25 mouse cellular contexts compared by ENCODE assay signal in the genomic region with DNA sequence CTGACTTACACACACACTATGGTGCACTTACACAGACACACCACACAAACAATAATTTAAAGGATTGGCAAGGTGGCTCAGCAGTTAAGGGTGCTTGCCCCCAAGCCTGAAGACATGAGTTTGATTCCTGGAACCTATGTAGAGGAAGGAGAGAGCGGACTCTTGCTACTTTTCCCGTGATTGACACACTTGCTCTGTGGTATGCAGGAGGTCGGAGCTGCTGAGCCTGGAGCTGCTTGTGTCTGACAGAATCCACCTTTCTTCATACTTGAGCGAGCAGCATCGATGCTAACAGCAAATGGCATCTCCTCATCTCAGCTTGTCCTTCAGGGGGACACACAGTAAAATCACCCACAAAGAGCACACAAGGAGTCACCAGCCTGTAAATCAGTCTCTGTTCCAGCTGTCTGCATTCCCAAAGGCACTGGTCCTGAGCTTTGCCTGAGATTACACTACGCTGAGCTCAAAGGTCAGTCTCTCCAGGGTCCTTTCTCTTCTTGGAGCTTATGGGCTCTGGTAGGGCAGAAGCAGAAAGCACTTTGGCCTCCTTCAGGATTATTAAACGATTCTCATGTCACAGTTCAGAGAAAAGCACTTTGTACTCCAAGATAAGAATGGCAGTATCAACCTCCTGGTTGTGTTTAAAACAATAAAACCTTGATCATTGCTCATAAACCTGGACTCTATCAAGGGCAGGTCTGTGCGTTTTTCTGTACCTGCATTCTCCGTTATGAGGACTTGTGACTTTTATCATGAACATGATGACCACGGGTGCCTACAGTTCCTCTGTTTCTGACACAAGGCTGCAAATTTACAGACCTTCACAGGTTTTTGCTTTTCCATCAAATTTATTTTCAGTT. TPM values are rescaled to one million over a fixed set of nuclear protein-coding genes. Genes with fewer than 3 reads are reported as not detected.
DNase-seq lines count a peak whose midpoint lies in the region; ATAC-seq and TF ChIP-seq lines count a peak whose summit lies in the region.
"Had no signal": no experiment of that assay in that cellular context is flagged by ENCODE, and none has a peak within 500 bp of the region (broad histone marks: within the 10 kb centered on the region; RNA-seq: fewer than 3 reads in every experiment).

No protein-coding gene starts in this region.

- H3K9me3 ChIP-seq in kidney, postnatal 0 days (replicated peaks; ENCODE audit: low read length) = no peaks in the 10 kb centered on the region
- H3K9me3 ChIP-seq: embryonic facial prominence, embryonic 13.5 days; heart, embryonic 12.5 days; hindbrain, embryonic 12.5 days; limb, embryonic 13.5 days; liver, embryonic 13.5 days; lung, embryonic 15.5 days; midbrain, embryonic 10.5 days had no signal

- 39% methylated on average over 10 of the region's 10 CpGs for WGBS in kidney, postnatal 0 days

- H3K4me1 ChIP-seq in kidney, postnatal 0 days (replicated peaks; ENCODE audit: insufficient read depth, low read length) = 0 out of 2 replicates have a peak, but pooled peaks cover 3% of the 10 kb centered on the region
- H3K4me1 ChIP-seq: embryonic facial prominence, embryonic 13.5 days; heart, embryonic 12.5 days; hindbrain, embryonic 12.5 days; limb, embryonic 13.5 days; liver, embryonic 13.5 days; lung, embryonic 15.5 days; midbrain, embryonic 10.5 days had no signal

- peak; percentile 42 for DNase-seq in kidney, adult 18-20 months
- peak; percentile 53 for DNase-seq in kidney, postnatal 0 days (ENCODE audit: low spot score)
- DNase-seq in retina, postnatal 1 day = peak; percentile 58
- no peak for DNase-seq in layer of hippocampus, postnatal 14 days (ENCODE audit: low spot score in 2 of 2)
- DNase-seq in frontal cortex, adult 2 months (ENCODE audit: extremely low spot score in 1 of 2, low spot score in 1 of 2) = no peak
- DNase-seq in T-cell, adult 2 months (ENCODE audit: low spot score) = no peak
- DNase-seq: adrenal gland, postnatal 14 days; cerebellum, adult 11 months; cerebellum, postnatal 10 days; heart, postnatal 14 days; liver, embryonic 13.5 days; lung, postnatal 4 days; thymus, adult 18-20 months; thymus, postnatal 4 days had no signal

- H3K4me3 ChIP-seq in kidney, postnatal 0 days (replicated peaks; ENCODE audit: low read depth, low read length) = no peak overlapping the region
- H3K4me3 ChIP-seq: embryonic facial prominence, embryonic 13.5 days; heart, embryonic 12.5 days; hindbrain, embryonic 12.5 days; limb, embryonic 13.5 days; liver, embryonic 13.5 days; lung, embryonic 15.5 days; midbrain, embryonic 10.5 days had no signal

- no peaks in the 10 kb centered on the region for H3K36me3 ChIP-seq in kidney, postnatal 0 days (ENCODE audit: insufficient read depth, low read length)
- H3K36me3 ChIP-seq: embryonic facial prominence, embryonic 13.5 days; heart, embryonic 12.5 days; hindbrain, embryonic 12.5 days; limb, embryonic 13.5 days; liver, embryonic 13.5 days; lung, embryonic 15.5 days; midbrain, embryonic 10.5 days had no signal

- H3K9ac ChIP-seq in kidney, postnatal 0 days (ENCODE audit: low read depth, low read length) = no peak overlapping the region
- H3K9ac ChIP-seq: embryonic facial prominence, embryonic 13.5 days; heart, embryonic 12.5 days; hindbrain, embryonic 12.5 days; limb, embryonic 13.5 days; liver, embryonic 13.5 days; lung, embryonic 15.5 days had no signal

- TF ChIP-seq CTCF in kidney, postnatal 0 days (IDR thresholded peaks at IDR 0.05; ENCODE audit: low read depth) = no peak

- no peaks in the 10 kb centered on the region for H3K27me3 ChIP-seq in kidney, postnatal 0 days (ENCODE audit: insufficient read depth, low read length)
- H3K27me3 ChIP-seq: embryonic facial prominence, embryonic 13.5 days; heart, embryonic 12.5 days; hindbrain, embryonic 12.5 days; limb, embryonic 13.5 days; liver, embryonic 13.5 days; lung, embryonic 15.5 days had no signal

- H3K4me2 ChIP-seq in kidney, postnatal 0 days (ENCODE audit: low read length) = no peak overlapping the region
- H3K4me2 ChIP-seq: embryonic facial prominence, embryonic 13.5 days; heart, embryonic 12.5 days; hindbrain, embryonic 12.5 days; limb, embryonic 13.5 days; liver, embryonic 13.5 days; lung, embryonic 15.5 days had no signal

- peak overlapping the region; percentile 38; the same call in 1 of the 2 replicates for H3K27ac ChIP-seq in kidney, postnatal 0 days
- H3K27ac ChIP-seq: embryonic facial prominence, embryonic 13.5 days; hindbrain, embryonic 12.5 days; limb, embryonic 13.5 days; liver, embryonic 13.5 days; lung, embryonic 15.5 days; midbrain, embryonic 10.5 days had no signal

- ATAC-seq in kidney, postnatal 0 days (replicated peaks; ENCODE audit: low FRiP score, low read depth) = peak; percentile 84
- ATAC-seq in inflammation-experienced regulatory T-cells, adult 6 months = no peak
- ATAC-seq: forebrain, embryonic 14.5 days had no signal

RNA-seq across cellular contexts. Expression of a gene that starts 8.0 kb away (rescaled TPM):
- 4.6 and 5.3 TPM in 2 replicates for polyA plus RNA-seq in kidney, postnatal 0 days (2015; fragmentation: Nextera tagmentation; extraction: Ambion mirVana)
- 1 to 10 TPM; 6.9 to 7.3 TPM for total RNA-seq in layer of hippocampus, postnatal 14 days (2021)
- 1 to 10 TPM in 2 of 3 experiments, under 1 TPM in 1; 0.87 to 3.0 (median 2.2) TPM for polyA plus RNA-seq in inflammation-experienced regulatory T-cells, adult 6 months (2017; shearing (Covaris generic))
- 10.3 and 11.1 TPM in 2 replicates for polyA plus RNA-seq in frontal cortex, adult 2 months (2012; rRNA removed)

RNA-seq across cellular contexts. Expression of a gene that starts 19.7 kb away (rescaled TPM):
- polyA plus RNA-seq in kidney, postnatal 0 days (2015; fragmentation: Nextera tagmentation; extraction: Ambion mirVana) = not detected in 2 replicates
- total RNA-seq in layer of hippocampus, postnatal 14 days (2021) = under 1 TPM; 0.18 to 0.21 TPM
- polyA plus RNA-seq in inflammation-experienced regulatory T-cells, adult 6 months (2017; shearing (Covaris generic)) = not detected
- polyA plus RNA-seq in frontal cortex, adult 2 months (2012; rRNA removed) = not detected in 2 replicates
- total RNA-seq: midbrain, postnatal 0 days; neutrophil, adult 5-6 weeks had no signal
- polyA plus RNA-seq: brain, embryonic 14.5 days; embryonic facial prominence, embryonic 13.5 days; forebrain, embryonic 14.5 days; heart, embryonic 12.5 days; hindbrain, embryonic 12.5 days; limb, embryonic 13.5 days; liver, embryonic 13.5 days; lung, embryonic 15.5 days; midbrain, embryonic 10.5 days; midbrain, postnatal 0 days had no signal

RNA-seq across cellular contexts. Expression of a gene that starts 52.9 kb away (rescaled TPM):
- polyA plus RNA-seq in kidney, postnatal 0 days (2015; fragmentation: Nextera tagmentation; extraction: Ambion mirVana) = 7.8 and 8.7 TPM in 2 replicates
- total RNA-seq in layer of hippocampus, postnatal 14 days (2021) = under 1 TPM in 1 of 2 experiments, not detected in 1; 0.39 TPM
- not detected for polyA plus RNA-seq in inflammation-experienced regulatory T-cells, adult 6 months (2017; shearing (Covaris generic))
- polyA plus RNA-seq in frontal cortex, adult 2 months (2012; rRNA removed) = not detected in 2 replicates
- total RNA-seq: midbrain, postnatal 0 days had no signal
- polyA plus RNA-seq: midbrain, postnatal 0 days had no signal

Comparison
In these comparisons a context has a peak if more than half of its experiments do, and no peak if none do; other contexts are left out.
1. DNase-seq: peak in kidney, adult 18-20 months (single experiment), kidney, postnatal 0 days (single experiment) and retina, postnatal 1 day (single experiment); none in layer of hippocampus, postnatal 14 days (0 of 2), frontal cortex, adult 2 months (0 of 2) and T-cell, adult 2 months (single experiment).